Mouse (Mus musculus): ENCODE measurements around the gene Dag1. TPM values are rescaled to one million over a fixed set of nuclear protein-coding genes. Genes with fewer than 3 reads are reported as not detected.
"Not testable (repeated sequence)": the region's sequence is repeated elsewhere in the genome, so short reads cannot be mapped to it uniquely, and the experiment has no call there.

Gene Dag1
- total RNA-seq, 2 experiments from 2014 or later = 170 to 229 TPM

GRCm38 (mm10) chr9:108213105-108213504 lies 50.7 kb downstream of the Dag1 start:
- DNase-seq = no peak
- intact Hi-C loops (cut with DNase I) = no loop called here
- H3K27ac ChIP-seq = peak overlapping the region; percentile 80
- no peak for TF ChIP-seq CTCF (IDR thresholded peaks at IDR 0.05)
- no peak overlapping the region for H3K4me3 ChIP-seq

- no peak for TF ChIP-seq CTCF (IDR thresholded peaks at IDR 0.05)
- peak; percentile 58 for DNase-seq
- intact Hi-C loops (cut with DNase I) = no loop called here
- Histone ChIP-seq H3K27ac (peak overlapping the region; percentile 80), H3K4me3 (peak overlapping the region; percentile 30)
These were observed 51.3 kb downstream of the Dag1 start for GRCm38 (mm10) chr9:108212426-108212825.

GRCm38 (mm10) chr9:108205571-108205901 lies 58.2 kb downstream of the Dag1 start:
- no peak for DNase-seq
- intact Hi-C loops (cut with DNase I) = no loop called here
- no peak for TF ChIP-seq CTCF (IDR thresholded peaks at IDR 0.05)
- Histone ChIP-seq H3K4me3 (no peak overlapping the region), H3K27ac (no peak overlapping the region)

- no peak overlapping the region for H3K4me3 ChIP-seq
- TF ChIP-seq CTCF (IDR thresholded peaks at IDR 0.05) = no peak
- H3K27ac ChIP-seq = no peak overlapping the region
- no peak for DNase-seq
- intact Hi-C loops (cut with DNase I) = no loop called here
These were observed 58.7 kb downstream of the Dag1 start for GRCm38 (mm10) chr9:108204884-108205570.

- Histone ChIP-seq H3K27ac (peak overlapping the region; percentile 65), H3K4me3 (peak overlapping the region; percentile 54)
- DNase-seq = peak; percentile 68
- intact Hi-C loops (cut with DNase I) = no loop called here
- peak; percentile 79 for TF ChIP-seq CTCF (IDR thresholded peaks at IDR 0.05)
These were observed 60.7 kb downstream of the Dag1 start for GRCm38 (mm10) chr9:108203015-108203414.

GRCm38 (mm10) chr9:108202169-108202568 lies 61.6 kb downstream of the Dag1 start:
- no peak for DNase-seq
- Histone ChIP-seq H3K27ac (peak overlapping the region; percentile 65), H3K4me3 (no peak overlapping the region)
- intact Hi-C loops (cut with DNase I) = no loop called here
- TF ChIP-seq CTCF (IDR thresholded peaks at IDR 0.05) = peak; percentile 22; the same call in 1 of the 2 replicates

GRCm38 (mm10) chr9:108201160-108201559 lies 62.6 kb downstream of the Dag1 start:
- H3K27ac ChIP-seq = peak overlapping the region; percentile 81
- DNase-seq = peak; percentile 94
- peak; percentile 77 for TF ChIP-seq CTCF (IDR thresholded peaks at IDR 0.05)
- intact Hi-C loops (cut with DNase I) = loop anchor here (1.0 to 2.0 kb wide), 2 partner anchors 83 to 106 kb away; partner anchors contain the start of gene Apeh
- peak overlapping the region; percentile 61 for H3K4me3 ChIP-seq

- peak; percentile 34 for DNase-seq
- H3K27ac ChIP-seq = peak overlapping the region; percentile 40
- intact Hi-C loops (cut with DNase I) = no loop called here
- H3K4me3 ChIP-seq = no peak overlapping the region
- no peak for TF ChIP-seq CTCF (IDR thresholded peaks at IDR 0.05)
These were observed 65.1 kb downstream of the Dag1 start for GRCm38 (mm10) chr9:108198621-108199020.

- TF ChIP-seq CTCF (IDR thresholded peaks at IDR 0.05) = no peak
- Histone ChIP-seq H3K4me3 (no peak overlapping the region), H3K27ac (no peak overlapping the region)
- intact Hi-C loops (cut with DNase I) = no loop called here
- no peak for DNase-seq
These were observed 66.7 kb downstream of the Dag1 start for GRCm38 (mm10) chr9:108196920-108197677.

- H3K4me3 ChIP-seq; DNase-seq; intact Hi-C loops (cut with DNase I); H3K27ac ChIP-seq: not testable (repeated sequence)
- TF ChIP-seq CTCF (IDR thresholded peaks at IDR 0.05) = peak; percentile 56
These were observed 67.5 kb downstream of the Dag1 start for GRCm38 (mm10) chr9:108196222-108196621.

GRCm38 (mm10) chr9:108189787-108190679 lies 73.7 kb downstream of the Dag1 start, which contains the start of gene Bsn:
Bsn (minus strand) TSS chr9:108190384.
- H3K4me3 ChIP-seq = peak within 1 kb of the TSS; percentile 79
- DNase-seq = peak; percentile 71
- no peak for TF ChIP-seq CTCF (IDR thresholded peaks at IDR 0.05)
- intact Hi-C loops (cut with DNase I) = no loop called here
- H3K27ac ChIP-seq = no peak within 1 kb of the TSS

GRCm38 (mm10) chr9:108189488-108189786 lies 74.3 kb downstream of the Dag1 start:
- TF ChIP-seq CTCF (IDR thresholded peaks at IDR 0.05) = no peak
- peak overlapping the region; percentile 79; the same call in 1 of the 2 replicates for H3K4me3 ChIP-seq

More at GRCm38 (mm10) chr9:108189488-108189786, 74.3 kb downstream of the Dag1 start:
- no peak overlapping the region for H3K27ac ChIP-seq
- intact Hi-C loops (cut with DNase I) = no loop called here
- no peak for DNase-seq
